Mouse (Mus musculus) monocyte, adult 5-6 weeks (primary cell): ENCODE results near the gene Commd7. TPM values are rescaled to one million over a fixed set of nuclear protein-coding genes. Genes with fewer than 3 reads are reported as not detected.
"Not testable (repeated sequence)": the region's sequence is repeated elsewhere in the genome, so short reads cannot be mapped to it uniquely, and the experiment has no call there.

ENCODE experiments used
- ATAC-seq: fragments of 153-309, 156-312 bp; replicated peaks from 2 replicates; pipeline ENCODE4 v1.8.0; 2017; ENCODE audit warnings: mild to moderate bottlenecking; ENCODE audit not compliant: low TSS enrichment, insufficient number of reproducible peaks, severe bottlenecking, poor library complexity, low FRiP score
- total RNA-seq: library from RNA; stranded (forward); fragments of 200-1000, 200-491, 200-594 nt; gene quantifications from 3 replicates; pipeline ENCODE4 v1.2.3, GENCODE M21; 2017

Gene Commd7
- total RNA-seq: 32.5 to 55.1 TPM (median 32.6 TPM) in 3 replicates

- ATAC-seq: peak; percentile 83
Observed at GRCm38 (mm10) chr2:153631976-153632870, at the start of gene Commd7. Commd7 (minus strand) TSS chr2:153632781.

GRCm38 (mm10) chr2:153679959-153680358, 47.4 kb upstream of the Commd7 start:
- ATAC-seq: no peak

GRCm38 (mm10) chr2:153677550-153677949, 45.0 kb upstream of the Commd7 start:
- no peak for ATAC-seq

- ATAC-seq: no peak
Observed at GRCm38 (mm10) chr2:153676944-153677343, 44.4 kb upstream of the Commd7 start.

GRCm38 (mm10) chr2:153675364-153675763, 42.8 kb upstream of the Commd7 start:
- ATAC-seq: not testable (repeated sequence)

GRCm38 (mm10) chr2:153672619-153673018, 40.0 kb upstream of the Commd7 start:
- ATAC-seq: no peak

GRCm38 (mm10) chr2:153670111-153670510, 37.5 kb upstream of the Commd7 start:
- no peak for ATAC-seq

GRCm38 (mm10) chr2:153668754-153669376, 36.3 kb upstream of the Commd7 start:
- ATAC-seq: no peak

GRCm38 (mm10) chr2:153665401-153665800, 32.8 kb upstream of the Commd7 start:
- ATAC-seq: no peak

- no peak for ATAC-seq
Observed at GRCm38 (mm10) chr2:153660616-153661015, 28.0 kb upstream of the Commd7 start.

- ATAC-seq: 0 out of 2 replicates have a peak, but pooled peaks have one; percentile 7
Observed at GRCm38 (mm10) chr2:153657659-153658058, 25.1 kb upstream of the Commd7 start.

GRCm38 (mm10) chr2:153651681-153652080, 19.1 kb upstream of the Commd7 start:
- ATAC-seq: no peak

- ATAC-seq: peak; percentile 20; the same call in 1 of the 2 replicates
Observed at GRCm38 (mm10) chr2:153650014-153650687, 17.6 kb upstream of the Commd7 start.

- 0 out of 2 replicates have a peak, but pooled peaks have one; percentile 20 for ATAC-seq
Observed at GRCm38 (mm10) chr2:153649298-153650013, 16.9 kb upstream of the Commd7 start, which contains the start of gene Dnmt3b. Dnmt3b (plus strand) TSS chr2:153649450.

GRCm38 (mm10) chr2:153648773-153649297, 16.3 kb upstream of the Commd7 start:
- peak; percentile 44 for ATAC-seq

- no peak for ATAC-seq
Observed at GRCm38 (mm10) chr2:153642999-153643398, 10.4 kb upstream of the Commd7 start.

- no peak for ATAC-seq
Observed at GRCm38 (mm10) chr2:153642496-153642895, 9.9 kb upstream of the Commd7 start.

GRCm38 (mm10) chr2:153638977-153639680, 6.5 kb upstream of the Commd7 start:
- no peak for ATAC-seq
